Mouse (Mus musculus) midbrain, postnatal 0 days (tissue): ENCODE measurements around the gene 4430402I18Rik. TPM values are rescaled to one million over a fixed set of nuclear protein-coding genes. Genes with fewer than 3 reads are reported as not detected.

ENCODE experiments used
- ATAC-seq: fragments of 200-750 bp; cut with Nextera tagmentation; 2 replicates; pipeline ENCODE4 v1.8.0; 2017; ENCODE audit warnings: moderate number of reproducible peaks, mild to moderate bottlenecking, moderate TSS enrichment, moderate library complexity; ENCODE audit not compliant: low FRiP score
- DNase-seq: peaks from one replicate; pipeline ENCODE4 v3.0.0-alpha.2; 2015; ENCODE audit warnings: low spot score
- H3K27ac ChIP-seq: fragments of 300-500 bp; sonication (generic); 2 replicates; pipeline ENCODE4 v1.5.1; 2014; ENCODE audit warnings: low read depth, mild to moderate bottlenecking, low read length, mixed read lengths
- H3K27me3 ChIP-seq: fragments of 300-500 bp; sonication (generic); 2 replicates; pipeline ENCODE4 v1.6.1; 2014; ENCODE audit warnings: low read length, control low read depth, mixed read lengths; ENCODE audit not compliant: insufficient read depth
- H3K36me3 ChIP-seq: fragments of 300-500 bp; sonication (generic); 2 replicates; pipeline ENCODE4 v1.6.1; 2014; ENCODE audit warnings: low read length, control low read depth, mixed read lengths; ENCODE audit not compliant: insufficient read depth
- H3K4me1 ChIP-seq: fragments of 300-500 bp; sonication (generic); 2 replicates; pipeline ENCODE4 v1.6.1; 2014; ENCODE audit warnings: mild to moderate bottlenecking, control low read depth, antibody characterized with exemption, low read length, mixed read lengths; ENCODE audit not compliant: insufficient read depth
- H3K4me2 ChIP-seq: fragments of 300-500 bp; sonication (generic); 2 replicates; pipeline ENCODE4 v1.6.1; 2014; ENCODE audit warnings: low read depth, mild to moderate bottlenecking, low read length, mixed read lengths; ENCODE audit not compliant: poor library complexity, severe bottlenecking
- H3K4me3 ChIP-seq: fragments of 300-500 bp; sonication (generic); 2 replicates; pipeline ENCODE4 v1.5.1; 2014; ENCODE audit warnings: low read depth, mild to moderate bottlenecking, low read length, moderate library complexity
- H3K9ac ChIP-seq: fragments of 300-500 bp; sonication (generic); replicated peaks from 2 replicates; pipeline ENCODE4 v1.6.1; 2014; ENCODE audit warnings: mild to moderate bottlenecking, low read length, moderate library complexity, mixed read lengths; ENCODE audit not compliant: poor library complexity, severe bottlenecking
- H3K9me3 ChIP-seq: fragments of 300-500 bp; sonication (generic); 2 replicates; pipeline ENCODE4 v1.6.1; 2016; ENCODE audit warnings: low read length, control low read depth
- CTCF ChIP-seq: IDR thresholded peaks from 2 replicates; pipeline ENCODE4 v1.5.1; 2016; ENCODE audit warnings: antibody characterized with exemption, mild to moderate bottlenecking
- WGBS: fragments of 180-500 bp; shearing (Covaris S2); extraction: QIAGEN DNeasy Blood & Tissue Kit; methylation state at CpG from one replicate; pipeline ENCODE4 v1.1.7; 2014; 5-methylcytosine and 5-hydroxymethylcytosine counted together
- polyA plus RNA-seq: library from polyadenylated mRNA; unstranded; fragments of >200 nt; fragmentation: Nextera tagmentation; extraction: Ambion mirVana; gene quantifications from 2 replicates; pipeline ENCODE4 v1.2.1, GENCODE M21; 2015
- total RNA-seq: library from RNA; depleted of rRNA; stranded (reverse); fragments of >200 nt; gene quantifications from 2 replicates; pipeline ENCODE4 v1.2.3, GENCODE M21; 2014

Gene 4430402I18Rik
- total and polyA plus RNA-seq, 2 experiments from 2014 or later = 2.1 to 2.3 TPM

DNA sequence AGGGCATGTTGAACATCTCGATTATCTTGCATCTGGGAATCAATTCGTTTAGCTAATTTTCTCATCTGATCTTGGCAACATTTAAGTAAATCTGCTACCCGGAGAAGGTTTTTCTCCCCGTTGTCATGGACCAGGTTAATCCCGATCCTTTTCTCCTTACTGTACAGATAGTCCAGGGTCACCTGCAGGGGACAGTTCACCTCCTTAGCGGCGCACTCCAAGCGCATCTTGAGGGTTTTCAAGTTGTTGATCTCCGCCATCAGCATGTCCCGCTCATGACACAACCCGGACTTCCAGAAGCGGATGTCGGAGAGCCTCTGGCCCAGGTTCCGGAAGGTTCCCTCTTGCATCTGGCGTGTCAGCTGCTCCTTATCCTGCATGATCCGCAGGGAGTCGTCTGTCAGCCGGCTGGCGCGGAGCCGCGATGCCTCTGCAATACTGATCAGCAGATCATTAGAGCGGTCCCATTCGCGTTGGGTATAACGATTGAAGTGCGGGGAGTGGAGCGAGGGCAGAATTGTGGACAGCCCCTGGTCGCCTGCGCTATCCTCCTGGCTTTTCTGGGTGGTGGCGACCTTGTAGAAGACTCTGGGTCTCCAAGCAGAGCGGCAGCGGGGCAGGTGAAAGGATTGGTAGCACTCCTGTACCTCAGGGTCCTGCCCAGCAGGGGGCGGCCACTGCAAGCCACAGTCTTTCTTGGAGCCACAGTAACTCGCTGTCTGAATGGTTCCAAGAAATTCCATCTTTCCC, 7.4 kb upstream of the 4430402I18Rik start:
- Histone ChIP-seq H3K27ac (no peak overlapping the region), H3K4me2 (peak overlapping the region; percentile 81), H3K27me3 (no peaks in the 10 kb centered on the region), H3K9me3 (no peaks in the 10 kb centered on the region), H3K4me1 (no peaks in the 10 kb centered on the region), H3K4me3 (peak overlapping the region; percentile 37), H3K9ac (peak overlapping the region; percentile 6; the same call in 1 of the 2 replicates), H3K36me3 (no peaks in the 10 kb centered on the region)
- DNase-seq = peak; percentile 69
- WGBS = 13% methylated on average over 35 of the region's 35 CpGs
- peak; percentile 72 for ATAC-seq
- TF ChIP-seq CTCF = peak; percentile 81

DNA sequence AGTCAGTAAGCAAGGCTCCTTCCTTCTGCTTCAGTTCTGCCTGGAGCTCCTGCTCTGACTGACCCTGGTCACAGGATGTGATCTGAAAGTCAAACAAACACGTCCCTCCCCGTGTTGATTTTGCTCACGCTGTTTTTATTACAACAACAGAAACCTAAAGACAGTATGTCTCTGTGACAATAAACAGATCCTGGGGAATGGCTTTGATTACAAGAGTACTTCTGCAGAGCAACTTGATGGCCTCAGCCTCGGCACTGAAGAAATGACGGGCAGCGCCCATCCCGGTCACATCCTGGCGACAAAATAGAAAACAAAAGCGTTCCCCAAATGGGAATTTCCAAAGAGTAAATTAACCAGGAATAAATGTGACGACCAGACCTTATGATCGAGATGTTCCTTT, 2.7 kb upstream of the 4430402I18Rik start:
- Histone ChIP-seq H3K4me2 (no peak overlapping the region), H3K36me3 (no peaks in the 10 kb centered on the region), H3K4me1 (no peaks in the 10 kb centered on the region), H3K27me3 (no peaks in the 10 kb centered on the region), H3K27ac (no peak overlapping the region), H3K4me3 (no peak overlapping the region), H3K9ac (no peak overlapping the region), H3K9me3 (0 out of 2 replicates have a peak, but pooled peaks cover 3% of the 10 kb centered on the region)
- no peak for ATAC-seq
- WGBS = 81% methylated on average over 11 of the region's 11 CpGs
- no peak for DNase-seq
- TF ChIP-seq CTCF = no peak

DNA sequence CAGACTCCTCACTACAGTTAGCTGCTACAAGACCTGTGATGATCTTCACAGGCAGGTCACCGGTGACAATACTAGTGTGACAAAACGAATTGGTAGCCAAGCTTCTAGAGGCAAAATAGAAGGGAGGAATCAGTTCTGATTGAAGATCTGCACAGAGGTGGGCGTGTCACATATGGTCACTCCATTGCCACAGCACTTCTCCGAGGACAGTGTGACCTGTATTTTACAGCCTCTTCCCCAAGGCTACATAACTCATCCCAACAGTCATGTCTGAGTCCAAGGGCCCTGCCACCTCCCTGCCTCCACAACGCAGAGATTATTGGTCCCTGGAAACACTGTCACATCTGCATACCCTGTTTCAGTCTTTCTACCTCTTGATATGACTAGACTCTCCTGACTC, 1.6 kb upstream of the 4430402I18Rik start:
- H3K36me3 ChIP-seq = no peaks in the 10 kb centered on the region

DNA sequence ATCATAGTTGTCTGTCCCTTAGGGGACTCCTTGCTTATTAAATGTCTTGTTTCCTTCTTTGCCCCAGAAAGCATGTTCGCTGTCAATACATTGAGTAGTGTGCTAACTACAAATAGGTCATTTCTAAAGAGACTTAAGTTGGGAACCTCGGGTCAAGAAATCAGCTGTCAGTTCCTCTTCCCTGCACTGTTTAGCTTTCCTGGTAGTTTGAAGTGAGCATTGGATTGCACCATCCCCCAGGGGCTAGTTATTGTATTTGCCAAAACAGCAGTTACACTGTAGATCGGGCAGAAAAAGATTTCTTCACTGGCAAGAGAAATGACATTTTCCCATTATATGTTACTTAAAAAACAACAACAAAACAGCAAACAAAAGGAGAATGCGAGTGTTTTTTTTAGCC, 578 bp upstream of the 4430402I18Rik start:
- TF ChIP-seq CTCF = no peak
- ATAC-seq (no peak), DNase-seq (no peak)
- no peaks in the 10 kb centered on the region for H3K36me3 ChIP-seq
- H3K4me1 ChIP-seq = peaks cover 4% of the 10 kb centered on the region; the same call in 1 of the 2 replicates
- H3K27ac ChIP-seq = no peak overlapping the region
- WGBS = 72% methylated on average over 4 of the region's 4 CpGs
- H3K4me3 ChIP-seq = no peak overlapping the region
- no peak overlapping the region for H3K4me2 ChIP-seq
- H3K9me3 ChIP-seq = 0 out of 2 replicates have a peak, but pooled peaks cover 3% of the 10 kb centered on the region
- H3K9ac ChIP-seq = no peak overlapping the region
- H3K27me3 ChIP-seq = no peaks in the 10 kb centered on the region

More for the DNA sequence above, 1.6 kb upstream of the 4430402I18Rik start:
- Histone ChIP-seq H3K4me1 (peaks cover 4% of the 10 kb centered on the region; the same call in 1 of the 2 replicates), H3K27me3 (no peaks in the 10 kb centered on the region), H3K27ac (no peak overlapping the region), H3K9me3 (0 out of 2 replicates have a peak, but pooled peaks cover 3% of the 10 kb centered on the region), H3K9ac (no peak overlapping the region), H3K4me3 (no peak overlapping the region), H3K4me2 (no peak overlapping the region)
- no peak for TF ChIP-seq CTCF
- ATAC-seq (no peak), DNase-seq (no peak)
- 85% methylated on average over 5 of the region's 5 CpGs for WGBS

DNA sequence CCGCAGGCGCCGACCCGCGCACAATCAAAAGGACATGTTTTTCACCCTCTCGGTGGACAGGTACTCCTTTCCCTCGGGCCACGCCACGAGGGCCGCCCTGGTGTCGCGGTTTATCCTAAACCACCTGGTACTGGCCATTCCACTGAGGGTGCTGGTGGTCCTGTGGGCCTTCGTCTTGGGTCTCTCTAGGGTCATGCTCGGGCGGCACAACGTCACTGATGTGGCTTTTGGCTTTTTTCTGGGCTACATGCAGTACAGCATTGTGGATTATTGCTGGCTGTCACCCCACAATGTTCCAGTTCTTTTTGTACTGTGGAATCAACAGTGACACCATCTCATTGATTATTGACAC, 3.1 kb downstream of the 4430402I18Rik start:
- Histone ChIP-seq H3K9me3 (0 out of 2 replicates have a peak, but pooled peaks cover 3% of the 10 kb centered on the region), H3K27me3 (no peaks in the 10 kb centered on the region), H3K9ac (peak overlapping the region; percentile 85), H3K27ac (peak overlapping the region; percentile 82), H3K36me3 (no peaks in the 10 kb centered on the region), H3K4me3 (peak overlapping the region; percentile 81), H3K4me1 (peaks cover 4% of the 10 kb centered on the region; the same call in 1 of the 2 replicates), H3K4me2 (peak overlapping the region; percentile 89)
- DNase-seq (no peak), ATAC-seq (peak; percentile 41)
- 3% methylated on average over 16 of the region's 16 CpGs for WGBS
- no peak for TF ChIP-seq CTCF

DNA sequence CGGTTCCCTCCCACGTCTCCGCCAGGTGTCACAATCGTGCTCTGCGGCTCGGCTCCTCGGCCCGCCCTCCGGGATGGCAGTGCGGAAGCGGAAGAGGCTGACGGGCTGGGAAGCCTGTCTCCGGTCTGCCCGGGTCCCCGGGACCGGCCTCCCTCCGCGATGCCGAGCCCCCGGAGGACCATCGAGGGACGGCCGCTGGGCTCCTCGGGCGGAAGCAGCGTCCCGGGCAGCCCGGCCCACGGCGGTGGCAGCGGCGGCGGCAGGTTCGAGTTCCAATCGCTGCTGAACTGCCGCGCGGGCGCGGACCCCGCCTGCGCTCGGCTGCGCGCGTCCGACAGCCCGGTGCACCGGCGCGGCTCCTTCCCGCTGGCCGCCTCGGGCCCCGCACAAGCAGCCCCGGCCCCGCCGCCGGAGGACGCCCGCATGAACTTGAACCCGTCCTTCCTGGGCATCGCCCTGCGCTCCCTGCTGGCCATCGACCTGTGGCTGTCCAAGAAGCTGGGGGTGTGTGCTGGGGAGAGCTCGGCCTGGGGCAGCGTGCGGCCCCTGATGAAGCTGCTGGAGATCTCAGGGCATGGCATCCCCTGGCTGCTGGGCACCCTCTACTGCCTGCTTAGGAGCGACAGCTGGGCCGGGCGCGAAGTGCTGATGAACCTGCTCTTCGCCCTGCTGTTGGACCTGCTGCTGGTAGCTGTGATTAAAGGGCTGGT, 3.6 kb downstream of the 4430402I18Rik start, which contains the start of gene Plpp6:
Plpp6 (plus strand) TSS at position 112 of the 710 bp plus-strand sequence.
- DNase-seq (peak; percentile 86), ATAC-seq (peak; percentile 91)
- peak; percentile 77 for TF ChIP-seq CTCF
- Histone ChIP-seq H3K27me3 (no peaks in the 10 kb centered on the region), H3K4me2 (peak within 1 kb of the TSS; percentile 89), H3K9ac (peak within 1 kb of the TSS; percentile 85), H3K9me3 (no peaks in the 10 kb centered on the region), H3K27ac (peak within 1 kb of the TSS; percentile 82), H3K36me3 (no peaks in the 10 kb centered on the region), H3K4me1 (peaks cover 4% of the 10 kb centered on the region; the same call in 1 of the 2 replicates), H3K4me3 (peak within 1 kb of the TSS; percentile 81)
- WGBS = under 1% methylated on average over 58 of the region's 73 CpGs
